Mouse (Mus musculus): Measurements from ENCODE around the gene Itga7. TPM values are rescaled to one million over a fixed set of nuclear protein-coding genes. Genes with fewer than 3 reads are reported as not detected.

Gene Itga7
- polyA plus RNA-seq (2015; fragmentation: Nextera tagmentation; extraction: Ambion mirVana) = 12.1 and 15.5 TPM in 2 replicates

- peak within 1 kb of the TSS; percentile 65 for H3K4me2 ChIP-seq
- H3K27me3 ChIP-seq = peaks cover 80% of the 10 kb centered on the region
- H3K36me3 ChIP-seq = no peaks in the 10 kb centered on the region
- H3K4me1 ChIP-seq (replicated peaks) = peaks cover 17% of the 10 kb centered on the region
- no peaks in the 10 kb centered on the region for H3K9me3 ChIP-seq
- peak within 1 kb of the TSS; percentile 43 for H3K4me3 ChIP-seq
- peak within 1 kb of the TSS; percentile 52 for H3K27ac ChIP-seq (replicated peaks)
- peak within 1 kb of the TSS; percentile 56 for H3K9ac ChIP-seq
- ATAC-seq (ENCODE audit: low read depth) = peak; percentile 70
- WGBS = 1% methylated on average over 26 of the region's 26 CpGs
Observed at GRCm38 (mm10) chr10:128933574-128933973, at the start of gene Itga7. Gene Itga7 (plus strand): TSS chr10:128933818.

- peak overlapping the region; percentile 85 for H3K4me2 ChIP-seq
- H3K9ac ChIP-seq = peak overlapping the region; percentile 91
- WGBS = 0% methylated on average over 7 of the region's 7 CpGs
- H3K4me3 ChIP-seq = peak overlapping the region; percentile 83
- peak overlapping the region; percentile 99 for H3K27ac ChIP-seq (replicated peaks)
- H3K4me1 ChIP-seq (replicated peaks) = peaks cover 57% of the 10 kb centered on the region
- H3K36me3 ChIP-seq = peaks cover 39% of the 10 kb centered on the region
- ATAC-seq (ENCODE audit: low read depth) = peak; percentile 45
- no peaks in the 10 kb centered on the region for H3K27me3 ChIP-seq
- H3K9me3 ChIP-seq = no peaks in the 10 kb centered on the region
Observed at GRCm38 (mm10) chr10:128888941-128889827, 44.4 kb upstream of the Itga7 start.

- peak overlapping the region; percentile 83 for H3K4me3 ChIP-seq
- H3K4me2 ChIP-seq = peak overlapping the region; percentile 85
- peaks cover 34% of the 10 kb centered on the region for H3K36me3 ChIP-seq
- H3K4me1 ChIP-seq (replicated peaks) = peaks cover 57% of the 10 kb centered on the region
- 0% methylated on average over 2 of the region's 2 CpGs for WGBS
- H3K27ac ChIP-seq (replicated peaks) = peak overlapping the region; percentile 99
- H3K27me3 ChIP-seq = 0 out of 2 replicates have a peak, but pooled peaks cover 5% of the 10 kb centered on the region
- ATAC-seq (ENCODE audit: low read depth) = no peak
- H3K9me3 ChIP-seq = no peaks in the 10 kb centered on the region
- peak overlapping the region; percentile 91 for H3K9ac ChIP-seq
Observed at GRCm38 (mm10) chr10:128889846-128890245, 43.8 kb upstream of the Itga7 start.

- ATAC-seq (ENCODE audit: low read depth) = peak; percentile 23
- WGBS = under 1% methylated on average over 40 of the region's 40 CpGs
Observed at GRCm38 (mm10) chr10:128890383-128891295, 43.0 kb upstream of the Itga7 start.

GRCm38 (mm10) chr10:128891296-128892094 lies 42.1 kb upstream of the Itga7 start, which contains the start of gene Gdf11:
Gene Gdf11 (minus strand): TSS chr10:128891718.
- H3K27ac ChIP-seq (replicated peaks) = peak within 1 kb of the TSS; percentile 99
- under 1% methylated on average over 70 of the region's 89 CpGs for WGBS
- H3K36me3 ChIP-seq = peaks cover 17% of the 10 kb centered on the region
- peak within 1 kb of the TSS; percentile 83 for H3K4me3 ChIP-seq
- H3K27me3 ChIP-seq = peaks cover 14% of the 10 kb centered on the region
- peaks cover 62% of the 10 kb centered on the region for H3K4me1 ChIP-seq (replicated peaks)
- H3K9ac ChIP-seq = peak within 1 kb of the TSS; percentile 91
- H3K9me3 ChIP-seq = no peaks in the 10 kb centered on the region
- peak within 1 kb of the TSS; percentile 85 for H3K4me2 ChIP-seq
- peak; percentile 84 for ATAC-seq (ENCODE audit: low read depth)

More at GRCm38 (mm10) chr10:128890383-128891295, 43.0 kb upstream of the Itga7 start:
- H3K9me3 ChIP-seq = no peaks in the 10 kb centered on the region
- H3K4me3 ChIP-seq = peak overlapping the region; percentile 83
- peaks cover 59% of the 10 kb centered on the region for H3K4me1 ChIP-seq (replicated peaks)
- peak overlapping the region; percentile 91 for H3K9ac ChIP-seq
- H3K4me2 ChIP-seq = peak overlapping the region; percentile 85
- H3K36me3 ChIP-seq = peaks cover 26% of the 10 kb centered on the region
- peaks cover 5% of the 10 kb centered on the region; the same call in 1 of the 2 replicates for H3K27me3 ChIP-seq
- H3K27ac ChIP-seq (replicated peaks) = peak overlapping the region; percentile 99

GRCm38 (mm10) chr10:128892246-128892645 lies 41.4 kb upstream of the Itga7 start:
- peak; percentile 13; the same call in 1 of the 2 replicates for ATAC-seq (ENCODE audit: low read depth)
- Histone ChIP-seq H3K27ac (replicated peaks) (peak overlapping the region; percentile 99), H3K27me3 (peaks cover 21% of the 10 kb centered on the region), H3K4me3 (peak overlapping the region; percentile 83), H3K4me2 (peak overlapping the region; percentile 85), H3K9ac (peak overlapping the region; percentile 91), H3K4me1 (replicated peaks) (peaks cover 61% of the 10 kb centered on the region), H3K9me3 (no peaks in the 10 kb centered on the region), H3K36me3 (peaks cover 10% of the 10 kb centered on the region)
- WGBS = under 1% methylated on average over 9 of the region's 9 CpGs

- Histone ChIP-seq H3K9ac (no peak overlapping the region), H3K36me3 (no peaks in the 10 kb centered on the region), H3K4me2 (peak overlapping the region; percentile 36), H3K9me3 (no peaks in the 10 kb centered on the region), H3K4me1 (replicated peaks) (peaks cover 29% of the 10 kb centered on the region), H3K27me3 (peaks cover 27% of the 10 kb centered on the region), H3K4me3 (peak overlapping the region; percentile 13; the same call in 1 of the 2 replicates), H3K27ac (replicated peaks) (0 out of 2 replicates have a peak overlapping the region, but pooled peaks have one; percentile 14)
- 0% methylated on average over 9 of the region's 9 CpGs for WGBS
- no peak for ATAC-seq (ENCODE audit: low read depth)
Observed at GRCm38 (mm10) chr10:128895437-128895836, 38.2 kb upstream of the Itga7 start.

GRCm38 (mm10) chr10:128895952-128896693 lies 37.5 kb upstream of the Itga7 start:
- Histone ChIP-seq H3K9ac (peak overlapping the region; percentile 23; the same call in 1 of the 2 replicates), H3K4me3 (peak overlapping the region; percentile 13)
- 2% methylated on average over 17 of the region's 17 CpGs for whole genome bisulfite sequencing

GRCm38 (mm10) chr10:128896807-128897206 lies 36.8 kb upstream of the Itga7 start:
- no peaks in the 10 kb centered on the region for H3K36me3 ChIP-seq
- H3K4me2 ChIP-seq = peak overlapping the region; percentile 36; the same call in 1 of the 2 replicates
- 56% methylated on average over 1 of the region's 1 CpGs for WGBS
- peaks cover 27% of the 10 kb centered on the region for H3K27me3 ChIP-seq
- no peaks in the 10 kb centered on the region for H3K9me3 ChIP-seq
- ATAC-seq (ENCODE audit: low read depth) = no peak
- peaks cover 26% of the 10 kb centered on the region for H3K4me1 ChIP-seq (replicated peaks)
- H3K27ac ChIP-seq (replicated peaks) = no peak overlapping the region
- no peak overlapping the region for H3K4me3 ChIP-seq
- no peak overlapping the region; the same call in 1 of the 2 replicates for H3K9ac ChIP-seq

More at GRCm38 (mm10) chr10:128895952-128896693, 37.5 kb upstream of the Itga7 start:
- H3K4me2 ChIP-seq = peak overlapping the region; percentile 36
- no peaks in the 10 kb centered on the region for H3K36me3 ChIP-seq
- H3K9me3 ChIP-seq = no peaks in the 10 kb centered on the region
- peak; percentile 54 for ATAC-seq (ENCODE audit: low read depth)
- peaks cover 26% of the 10 kb centered on the region for H3K4me1 ChIP-seq (replicated peaks)
- 0 out of 2 replicates have a peak overlapping the region, but pooled peaks have one; percentile 14 for H3K27ac ChIP-seq (replicated peaks)
- peaks cover 27% of the 10 kb centered on the region for H3K27me3 ChIP-seq

- ATAC-seq (ENCODE audit: low read depth) = no peak
- Histone ChIP-seq H3K4me1 (replicated peaks) (peaks cover 23% of the 10 kb centered on the region), H3K27me3 (peaks cover 27% of the 10 kb centered on the region), H3K9ac (no peak overlapping the region), H3K4me2 (no peak overlapping the region), H3K9me3 (no peaks in the 10 kb centered on the region), H3K36me3 (no peaks in the 10 kb centered on the region), H3K27ac (replicated peaks) (no peak overlapping the region), H3K4me3 (no peak overlapping the region)
- 21% methylated on average over 1 of the region's 1 CpGs for WGBS
Observed at GRCm38 (mm10) chr10:128897501-128897900, 36.1 kb upstream of the Itga7 start.
